Mouse (Mus musculus): ENCODE measurements around the gene Ahdc1. TPM values are rescaled to one million over a fixed set of nuclear protein-coding genes. Genes with fewer than 3 reads are reported as not detected.
A peak's percentile ranks its signal among the peaks of the same experiment; 100 is the strongest.

Ahdc1 gene
- total RNA-seq, 2 experiments from 2014 or later: 88.6 to 96.3 TPM

DNA sequence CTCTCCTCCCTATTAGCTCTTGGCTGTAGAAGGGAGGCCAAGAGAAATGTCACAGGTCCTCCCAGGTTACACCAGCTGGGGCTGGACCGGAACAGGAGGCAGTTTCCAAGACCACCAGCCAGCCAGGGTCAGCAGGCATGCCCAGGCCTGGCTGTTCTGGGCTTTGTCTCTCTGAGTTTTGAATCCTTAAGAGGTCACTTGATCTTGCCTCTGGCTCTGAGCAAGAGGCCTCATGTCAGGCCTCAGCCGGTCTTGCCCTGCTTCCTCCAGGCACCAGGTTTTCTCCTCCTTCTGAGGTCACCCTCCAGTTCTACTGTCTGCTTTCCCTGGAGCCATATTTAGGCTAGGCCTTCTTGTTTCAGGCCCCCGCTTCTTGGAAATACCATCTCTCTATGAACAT, 59.3 kb downstream of the Ahdc1 start:
- DNase-seq (ENCODE audit: low spot score in 2 of 2): no peak

GRCm38 (mm10) chr4:133070821-133071372, 59.8 kb downstream of the Ahdc1 start:
- DNase-seq (ENCODE audit: low spot score in 2 of 2): no peak

- no peak for DNase-seq (ENCODE audit: low spot score in 2 of 2)
These were observed 62.1 kb downstream of the Ahdc1 start for GRCm38 (mm10) chr4:133073192-133073591.

- peak; percentile 53 to 81 for DNase-seq (ENCODE audit: low spot score in 2 of 2)
These were observed 63.2 kb downstream of the Ahdc1 start for GRCm38 (mm10) chr4:133074070-133074819.

DNA sequence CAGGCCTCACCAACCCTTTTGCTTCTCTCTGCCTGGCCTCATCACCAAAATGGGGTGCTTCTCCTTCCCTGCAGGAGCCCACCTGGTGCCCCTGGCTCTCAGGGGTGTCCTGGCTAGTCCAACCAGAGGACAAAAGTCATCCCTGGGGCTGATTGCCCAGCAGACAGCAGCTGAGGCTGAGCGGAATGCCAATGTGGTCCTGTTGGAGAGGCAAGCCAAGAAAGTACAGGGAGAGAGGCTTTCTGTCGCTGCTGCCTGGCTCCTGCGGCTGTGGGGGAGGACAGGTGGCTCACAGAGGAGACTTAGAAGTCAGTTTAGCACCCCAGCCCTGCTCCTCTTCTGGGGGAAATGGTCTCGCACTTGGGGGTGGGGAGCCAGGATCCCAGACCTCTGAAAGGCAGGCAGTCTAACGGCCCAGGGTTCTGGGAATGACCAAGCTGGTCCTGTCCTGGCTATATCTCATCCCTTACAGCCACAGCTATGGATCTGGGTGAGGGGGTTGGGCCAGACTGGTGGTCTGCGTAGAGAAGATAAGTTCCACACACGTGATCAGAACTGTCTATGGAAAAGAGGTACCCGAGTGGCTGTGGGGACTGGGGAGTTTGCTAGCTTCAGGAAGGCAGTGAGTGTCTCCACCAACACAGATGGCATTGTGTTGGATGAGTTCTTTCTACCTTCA, 64.0 kb downstream of the Ahdc1 start:
- peak; percentile 53 to 55 for DNase-seq (ENCODE audit: low spot score in 2 of 2)

- no peak for DNase-seq (ENCODE audit: low spot score in 2 of 2)
These were observed 67.9 kb downstream of the Ahdc1 start for GRCm38 (mm10) chr4:133078947-133079346.

DNA sequence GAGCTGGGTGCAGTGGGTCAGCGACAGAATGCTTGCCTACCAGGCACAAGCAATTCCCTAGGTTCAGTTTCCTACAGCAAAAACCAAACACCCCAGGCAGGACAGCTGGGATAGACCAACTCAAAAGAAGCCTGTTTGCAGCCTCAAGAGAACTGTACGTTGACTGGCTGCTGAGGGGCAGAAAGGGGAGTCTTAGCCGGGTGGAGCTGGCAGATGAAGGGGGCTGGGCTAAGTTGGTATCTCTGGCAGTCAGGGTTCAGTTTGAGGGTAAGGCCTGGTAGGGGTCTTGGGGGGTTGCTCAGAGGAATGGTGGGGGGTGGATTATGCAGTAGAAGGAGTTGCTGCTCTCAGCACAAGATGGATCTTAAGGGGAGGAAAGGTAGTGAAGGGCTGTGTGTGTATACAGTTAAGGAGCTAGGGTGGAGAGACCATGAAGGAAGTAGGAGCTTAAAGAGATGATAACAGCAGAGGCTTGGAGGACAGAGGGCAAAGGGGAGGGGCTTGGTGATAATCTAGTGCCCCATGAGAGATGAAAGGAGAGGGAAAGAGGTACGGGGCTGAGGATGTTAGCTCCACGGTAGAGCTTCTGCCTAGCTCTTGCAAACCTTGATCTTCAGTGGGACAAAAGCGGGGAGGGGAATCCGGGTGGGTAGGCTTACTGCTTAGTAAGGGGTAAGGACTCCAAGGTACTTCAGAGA, 68.5 kb downstream of the Ahdc1 start:
- no peak for DNase-seq (ENCODE audit: low spot score in 2 of 2)

- DNase-seq (ENCODE audit: low spot score in 2 of 2): no peak
These were observed 69.8 kb downstream of the Ahdc1 start for GRCm38 (mm10) chr4:133080862-133081261.

DNA sequence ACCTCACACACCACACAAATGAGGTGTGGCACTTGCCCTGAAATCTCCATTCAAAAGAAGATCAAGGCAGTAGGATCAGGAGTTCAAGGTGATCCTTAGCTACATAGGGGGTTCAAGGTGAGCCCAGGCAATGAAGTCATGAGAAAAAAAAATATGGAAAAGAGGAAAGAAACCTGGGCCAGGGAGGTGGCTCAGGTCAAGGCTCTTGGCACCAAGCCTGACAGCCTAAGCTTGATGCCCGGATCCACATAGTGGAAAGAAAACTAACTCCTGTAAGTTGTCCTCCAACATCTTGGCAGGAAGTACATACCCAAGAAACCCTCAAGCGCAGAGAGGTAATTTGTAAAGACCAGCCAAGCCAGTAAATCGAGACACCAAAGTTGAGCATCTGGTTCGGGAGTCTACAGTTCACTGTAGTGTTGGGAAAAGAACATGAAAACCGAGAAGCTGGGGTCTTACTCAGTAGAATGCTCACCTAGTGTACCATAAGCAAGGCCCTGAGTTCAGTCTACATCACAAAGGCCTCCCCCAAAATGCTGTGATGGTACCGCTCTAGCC, 71.2 kb downstream of the Ahdc1 start:
- DNase-seq (ENCODE audit: low spot score in 2 of 2): no peak

GRCm38 (mm10) chr4:133083991-133084861, 73.2 kb downstream of the Ahdc1 start:
- peak in 1 of 2 experiments; percentile 59 for DNase-seq (ENCODE audit: low spot score in 2 of 2)

DNA sequence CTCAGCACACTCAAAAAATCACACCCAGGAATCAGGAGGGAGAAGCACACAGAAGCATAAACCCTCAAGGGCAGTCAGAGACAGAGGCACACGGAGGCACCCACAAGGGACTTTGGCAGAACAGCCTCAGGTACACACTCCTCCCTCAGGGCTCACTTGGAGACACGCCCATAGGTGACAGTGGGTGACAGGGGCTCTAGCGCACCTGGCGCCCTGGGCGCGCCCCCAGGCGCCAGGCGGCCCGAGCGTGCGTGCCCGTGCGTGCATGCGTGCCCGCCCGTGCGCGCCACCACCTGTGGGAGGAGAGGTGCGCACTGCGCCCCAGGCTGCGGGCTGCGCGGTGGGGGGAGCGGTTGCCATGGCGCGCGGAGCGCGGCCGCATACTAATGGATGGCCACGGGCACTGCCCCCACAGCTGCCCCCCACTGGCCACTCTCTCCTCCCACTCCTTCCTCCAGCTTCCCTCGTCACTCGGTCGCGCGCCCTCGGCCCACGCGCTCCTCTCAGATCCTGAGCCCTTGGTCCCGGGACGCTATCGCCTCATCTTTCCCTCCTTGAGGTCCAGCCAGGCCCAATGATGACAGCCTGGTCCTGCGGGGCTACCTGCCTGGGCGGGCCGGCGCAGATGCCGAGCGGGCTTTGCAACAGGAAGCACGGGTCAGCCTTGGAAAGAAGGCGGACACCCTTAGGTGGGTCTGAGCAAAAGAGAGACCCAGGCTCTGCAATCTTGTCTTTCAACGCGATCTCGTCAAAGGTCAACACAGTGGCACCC, 74.1 kb downstream of the Ahdc1 start:
- peak; percentile 51 to 64 for DNase-seq (ENCODE audit: low spot score in 2 of 2)

DNA sequence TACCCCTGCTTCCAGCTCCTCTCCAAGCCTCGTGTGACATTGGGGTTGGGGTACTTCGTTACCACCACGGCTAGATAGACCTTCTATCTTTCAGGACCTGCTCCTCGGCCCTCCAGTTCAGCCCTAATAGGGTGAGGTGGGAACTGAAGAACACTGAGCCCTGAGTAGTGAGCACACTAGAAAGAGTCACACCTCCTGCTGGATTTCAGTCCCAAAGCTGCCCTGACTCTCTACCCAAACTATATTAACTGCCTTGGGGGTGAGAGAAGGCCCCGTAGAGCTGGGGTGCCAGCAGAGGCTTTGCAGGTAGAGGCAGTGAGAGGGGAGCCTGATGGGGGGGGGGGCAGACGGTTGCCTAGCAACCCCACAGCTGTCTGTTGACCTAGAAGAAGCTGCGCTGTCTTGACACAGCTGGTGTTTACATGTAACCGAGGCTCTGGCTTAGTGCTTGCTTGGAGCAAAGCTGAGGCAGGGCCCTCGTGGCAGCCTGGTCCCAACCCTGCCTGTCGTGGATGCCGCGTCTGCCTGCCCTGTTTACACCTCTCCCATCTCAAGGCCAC, 74.8 kb downstream of the Ahdc1 start:
- DNase-seq (ENCODE audit: low spot score in 2 of 2): no peak

DNA sequence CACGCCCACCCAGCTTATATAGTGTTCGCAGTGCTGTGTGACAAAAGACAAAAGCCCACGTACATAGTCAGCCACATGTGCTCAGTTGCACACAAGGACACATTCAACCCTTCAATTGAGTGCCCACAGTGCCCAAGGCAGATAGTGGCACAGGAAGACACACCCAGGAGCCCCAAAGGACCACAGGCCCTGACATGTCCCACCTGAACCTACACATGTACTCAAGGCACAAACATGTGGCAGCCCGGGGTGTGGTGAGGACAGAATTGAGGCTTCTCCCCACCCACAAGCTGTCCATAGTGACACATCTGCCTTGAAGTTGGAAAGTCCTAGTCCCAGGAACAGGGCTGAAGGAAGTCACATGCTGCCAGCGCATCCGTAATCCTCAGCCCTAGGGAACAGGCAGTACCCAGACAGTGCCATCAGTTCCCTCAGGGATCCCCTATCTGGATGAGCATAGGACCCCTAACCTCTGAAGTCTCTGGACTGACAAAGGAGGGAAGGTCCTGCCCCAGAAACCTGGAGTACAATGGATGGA, 76.2 kb downstream of the Ahdc1 start:
- no peak for DNase-seq (ENCODE audit: low spot score in 2 of 2)

- DNase-seq (ENCODE audit: low spot score in 2 of 2): no peak
These were observed 76.8 kb downstream of the Ahdc1 start for GRCm38 (mm10) chr4:133087835-133088234.

DNA sequence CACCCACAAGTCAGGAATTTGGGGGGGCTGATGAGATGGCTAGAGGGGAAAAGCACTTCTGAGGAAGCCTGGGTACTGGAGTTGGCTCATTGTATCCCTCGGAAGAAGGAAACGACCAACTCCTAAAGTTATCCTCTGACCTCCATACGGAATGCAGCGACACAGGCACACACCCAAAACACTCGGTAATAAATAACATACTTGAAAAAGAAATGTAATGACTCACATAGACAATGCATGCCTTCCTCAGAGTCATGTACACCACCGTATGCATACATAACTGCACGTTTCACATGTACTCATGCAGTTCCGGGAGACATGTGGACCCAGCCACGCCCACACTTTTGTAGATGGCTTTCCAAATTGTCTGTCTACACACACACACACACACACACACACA, 78.3 kb downstream of the Ahdc1 start:
- no peak for DNase-seq (ENCODE audit: low spot score in 2 of 2)

GRCm38 (mm10) chr4:133089802-133090201, 78.7 kb downstream of the Ahdc1 start:
- DNase-seq (ENCODE audit: low spot score in 2 of 2): no peak

GRCm38 (mm10) chr4:133090276-133090719, 79.2 kb downstream of the Ahdc1 start:
- no peak for DNase-seq (ENCODE audit: low spot score in 2 of 2)

- peak in 1 of 2 experiments; percentile 68 for DNase-seq (ENCODE audit: low spot score in 2 of 2)
These were observed 79.8 kb downstream of the Ahdc1 start for GRCm38 (mm10) chr4:133090720-133091458.
